In the genomic region with DNA sequence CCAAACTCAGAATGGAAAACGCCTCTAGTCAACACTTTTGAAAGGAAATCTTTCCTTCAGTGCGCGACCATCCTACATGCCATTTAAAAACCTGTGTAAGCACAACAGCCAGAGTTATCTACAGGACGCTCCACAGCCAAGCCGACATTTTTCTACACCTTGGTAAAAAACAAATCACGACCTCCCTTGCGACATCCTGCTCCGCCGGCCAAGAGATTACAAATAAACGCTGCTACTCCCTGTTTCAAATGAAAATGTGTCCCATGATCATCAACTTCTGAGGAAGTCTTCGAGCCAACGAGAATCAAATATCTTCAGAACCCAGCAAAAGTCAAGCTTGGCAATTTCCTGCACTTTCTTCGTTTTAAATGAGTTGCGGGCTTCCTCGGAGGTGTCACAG, we compare ENCODE assay signal across 8 mouse cellular contexts. TPM values are rescaled to one million over a fixed set of nuclear protein-coding genes. Genes with fewer than 3 reads are reported as not detected.
DNase-seq lines count a peak whose midpoint lies in the region; ATAC-seq and TF ChIP-seq lines count a peak whose summit lies in the region.

No protein-coding gene starts in this region.

- H3K27ac ChIP-seq in MEL (ENCODE audit: control insufficient read depth, low read depth, low read length) = no peak overlapping the region
- H3K27ac ChIP-seq in hindbrain, embryonic 12.5 days = peak overlapping the region; percentile 90; the same call in 1 of the 2 replicates

- no peak for ATAC-seq in erythroblast, adult 5-6 weeks (replicated peaks; ENCODE audit: low FRiP score, poor library complexity, severe bottlenecking)
- ATAC-seq in hindbrain, embryonic 12.5 days (ENCODE audit: low FRiP score) = no peak
- no peak for ATAC-seq in granulocyte monocyte progenitor cell, adult 5-6 weeks (replicated peaks; ENCODE audit: poor library complexity, severe bottlenecking)

- peak; percentile 35 for DNase-seq in MEL (ENCODE audit: low read depth, low spot score)
- peak; percentile 34 for DNase-seq in lung, postnatal 10 days
- no peak for DNase-seq in adrenal gland, postnatal 25 days
- no peak for DNase-seq in thymus, postnatal 25 days

- H3K4me2 ChIP-seq in hindbrain, embryonic 12.5 days (replicated peaks) = peak overlapping the region; percentile 65

- no peaks in the 10 kb centered on the region for H3K9me3 ChIP-seq in erythroblast, embryonic 14.5 days (ENCODE audit: control insufficient read depth, low read length)
- H3K9me3 ChIP-seq in MEL (replicated peaks; ENCODE audit: insufficient read depth, low read length) = no peaks in the 10 kb centered on the region
- no peaks in the 10 kb centered on the region for H3K9me3 ChIP-seq in hindbrain, embryonic 12.5 days (replicated peaks)

- no peak for TF ChIP-seq CTCF in MEL (IDR thresholded peaks at IDR 0.05 in 2 of 3, conservative IDR thresholded peaks at IDR 0.05 in 1 of 3; ENCODE audit: control insufficient read depth in 1 of 3, insufficient read depth in 1 of 3, low read depth in 2 of 3, low read length in 3 of 3, poor library complexity in 1 of 3, severe bottlenecking in 1 of 3)

- H3K79me2 ChIP-seq in MEL (ENCODE audit: control insufficient read depth, insufficient read depth, low read length, poor library complexity) = peaks cover 16% of the 10 kb centered on the region

- H3K36me3 ChIP-seq in erythroblast, embryonic 14.5 days (ENCODE audit: control insufficient read depth) = peaks cover 25% of the 10 kb centered on the region
- H3K36me3 ChIP-seq in MEL (ENCODE audit: control insufficient read depth in 1 of 2, insufficient read depth in 2 of 2, low read length in 2 of 2) = peaks cover 2 to 12% of the 10 kb centered on the region in 2 experiments; a peak in 3 of 4 replicates
- H3K36me3 ChIP-seq in hindbrain, embryonic 12.5 days = peaks cover 25% of the 10 kb centered on the region

- H3K27me3 ChIP-seq in erythroblast, embryonic 14.5 days (ENCODE audit: control insufficient read depth) = no peaks in the 10 kb centered on the region
- no peaks in the 10 kb centered on the region for H3K27me3 ChIP-seq in MEL (ENCODE audit: control insufficient read depth in 1 of 2, insufficient read depth in 2 of 2, low read length in 2 of 2)
- H3K27me3 ChIP-seq in hindbrain, embryonic 12.5 days = no peaks in the 10 kb centered on the region

- TF ChIP-seq POLR2A in MEL (IDR thresholded peaks at IDR 0.05; ENCODE audit: control insufficient read depth in 1 of 2, insufficient read depth in 1 of 2, low read depth in 1 of 2, low read length in 2 of 2, poor library complexity in 1 of 2) = no peak

- TF ChIP-seq EP300 in MEL (IDR thresholded peaks at IDR 0.05; ENCODE audit: low read depth in 1 of 2, low read length in 2 of 2) = no peak

- H3K4me3 ChIP-seq in erythroblast, embryonic 14.5 days (replicated peaks) = peak overlapping the region; percentile 86
- peak overlapping the region; percentile 88 to 99 for H3K4me3 ChIP-seq in MEL (ENCODE audit: control insufficient read depth in 1 of 2, insufficient read depth in 1 of 2, low read depth in 2 of 2, low read length in 2 of 2)
- peak overlapping the region; percentile 88 for H3K4me3 ChIP-seq in hindbrain, embryonic 12.5 days

- H3K9ac ChIP-seq in MEL (ENCODE audit: control insufficient read depth, low read depth, low read length, poor library complexity, severe bottlenecking) = peak overlapping the region; percentile 96
- H3K9ac ChIP-seq in hindbrain, embryonic 12.5 days = peak overlapping the region; percentile 87

- TF ChIP-seq RAD21 in MEL (IDR thresholded peaks at IDR 0.05; ENCODE audit: low read depth, low read length) = no peak

- H3K4me1 ChIP-seq in erythroblast, embryonic 14.5 days (ENCODE audit: control insufficient read depth) = peaks cover 43% of the 10 kb centered on the region
- peaks cover 6 to 13% of the 10 kb centered on the region in 2 experiments for H3K4me1 ChIP-seq in MEL (ENCODE audit: control insufficient read depth in 1 of 2, insufficient read depth in 2 of 2, low read length in 2 of 2)
- peaks cover 35% of the 10 kb centered on the region for H3K4me1 ChIP-seq in hindbrain, embryonic 12.5 days

- 5% methylated on average over 15 of the region's 15 CpGs for WGBS in hindbrain, embryonic 12.5 days

TF ChIP-seq in MEL, 35 proteins besides CTCF, POLR2A, EP300 and RAD21:
- TF ChIP-seq ZKSCAN1 (IDR thresholded peaks at IDR 0.05; ENCODE audit: low read depth, low read length) (no peak), ELF1 (IDR thresholded peaks at IDR 0.05; ENCODE audit: low read depth, low read length) (no peak), MAFK (IDR thresholded peaks at IDR 0.05; ENCODE audit: borderline replicate concordance, low read depth, low read length) (no peak), TCF12 (IDR thresholded peaks at IDR 0.05; ENCODE audit: low read depth, low read length) (no peak), HCFC1 (IDR thresholded peaks at IDR 0.05; ENCODE audit: low read depth, low read length) (no peak), ZNF384 (IDR thresholded peaks at IDR 0.05; ENCODE audit: low read depth, low read length) (no peak), NRF1 (IDR thresholded peaks at IDR 0.05; ENCODE audit: insufficient read depth, low read depth, low read length, poor library complexity, severe bottlenecking) (no peak), MAZ (IDR thresholded peaks at IDR 0.05; ENCODE audit: low read depth, low read length) (no peak), ZMIZ1 (IDR thresholded peaks at IDR 0.05; ENCODE audit: low read depth, low read length) (no peak), KAT2A (conservative IDR thresholded peaks at IDR 0.05; ENCODE audit: low read depth, low read length) (no peak), RCOR1 (IDR thresholded peaks at IDR 0.05; ENCODE audit: low read depth, low read length) (no peak), MAX (IDR thresholded peaks at IDR 0.05; ENCODE audit: low read length) (no peak), NELFE (IDR thresholded peaks at IDR 0.05; ENCODE audit: low read depth, low read length) (no peak), MXI1 (IDR thresholded peaks at IDR 0.05; ENCODE audit: low read depth, low read length) (no peak)

RNA-seq across cellular contexts. Expression of a gene that starts 0.6 kb away (rescaled TPM):
- polyA plus RNA-seq in erythroblast, embryonic 14.5 days (2012) = 0.67 and 1.1 TPM in 2 replicates
- 12.5 and 18.8 TPM in 2 replicates for total RNA-seq in erythroblast, adult 5-6 weeks (2015; ENCODE audit: low replicate concordance)
- total RNA-seq in erythroblast, adult 5-6 weeks (2017; ENCODE audit: low replicate concordance) = 9.3 and 14.9 TPM in 2 replicates
- 20.3 and 21.4 TPM in 2 replicates for total RNA-seq in MEL (2012; rRNA removed)
- polyA plus RNA-seq in MEL (2012; ENCODE audit: insufficient read depth in 1 of 2, insufficient read length in 2 of 2, low read depth in 1 of 2, low replicate concordance in 2 of 2, missing spikeins in 1 of 2) = 10 to 100 TPM in 1 of 2 experiments, not detected in 1; 38.0 TPM
- polyA plus RNA-seq in hindbrain, embryonic 12.5 days (2016; fragmentation: Nextera tagmentation; extraction: Ambion mirVana) = 32.3 and 35.3 TPM in 2 replicates
- 42.3 and 47.0 TPM in 2 replicates for total RNA-seq in granulocyte monocyte progenitor cell, adult 5-6 weeks (2014; fragmentation: Nextera tagmentation)
- total RNA-seq in granulocyte monocyte progenitor cell, adult 5-6 weeks (2017) = 29.8 and 32.5 TPM in 2 replicates
- total RNA-seq in adrenal gland, postnatal 25 days (2021) = 62.7 and 63.4 TPM in 2 replicates

RNA-seq across cellular contexts. Expression of a gene that starts 35.4 kb away (rescaled TPM):
- 0.75 and 0.98 TPM in 2 replicates for polyA plus RNA-seq in erythroblast, embryonic 14.5 days (2012)
- 4.0 and 4.6 TPM in 2 replicates for total RNA-seq in erythroblast, adult 5-6 weeks (2015; ENCODE audit: low replicate concordance)
- 2.5 and 4.5 TPM in 2 replicates for total RNA-seq in erythroblast, adult 5-6 weeks (2017; ENCODE audit: low replicate concordance)
- 9.6 and 11.2 TPM in 2 replicates for total RNA-seq in MEL (2012; rRNA removed)
- 10 to 100 TPM in 1 of 2 experiments, not detected in 1; 17.5 TPM for polyA plus RNA-seq in MEL (2012; ENCODE audit: insufficient read depth in 1 of 2, insufficient read length in 2 of 2, low read depth in 1 of 2, low replicate concordance in 2 of 2, missing spikeins in 1 of 2)
- polyA plus RNA-seq in hindbrain, embryonic 12.5 days (2016; fragmentation: Nextera tagmentation; extraction: Ambion mirVana) = 31.4 and 35.4 TPM in 2 replicates
- total RNA-seq in granulocyte monocyte progenitor cell, adult 5-6 weeks (2014; fragmentation: Nextera tagmentation) = 11.2 and 11.6 TPM in 2 replicates
- 4.7 and 6.2 TPM in 2 replicates for total RNA-seq in granulocyte monocyte progenitor cell, adult 5-6 weeks (2017)
- 22.6 and 25.9 TPM in 2 replicates for total RNA-seq in adrenal gland, postnatal 25 days (2021)

RNA-seq across cellular contexts. Expression of a gene that starts 55.2 kb away (rescaled TPM):
- 12.5 and 18.3 TPM in 2 replicates for polyA plus RNA-seq in erythroblast, embryonic 14.5 days (2012)
- total RNA-seq in erythroblast, adult 5-6 weeks (2015; ENCODE audit: low replicate concordance) = 6.5 TPM in 2 replicates
- total RNA-seq in erythroblast, adult 5-6 weeks (2017; ENCODE audit: low replicate concordance) = 12.1 and 24.0 TPM in 2 replicates
- total RNA-seq in MEL (2012; rRNA removed) = 87.6 and 96.5 TPM in 2 replicates
- 100 to 1,000 TPM in 1 of 2 experiments, 10 to 100 TPM in 1; 46.4 to 166 TPM for polyA plus RNA-seq in MEL (2012; ENCODE audit: insufficient read depth in 1 of 2, insufficient read length in 2 of 2, low read depth in 1 of 2, low replicate concordance in 2 of 2, missing spikeins in 1 of 2)
- 107 and 110 TPM in 2 replicates for polyA plus RNA-seq in hindbrain, embryonic 12.5 days (2016; fragmentation: Nextera tagmentation; extraction: Ambion mirVana)
- 43.7 and 49.2 TPM in 2 replicates for total RNA-seq in granulocyte monocyte progenitor cell, adult 5-6 weeks (2014; fragmentation: Nextera tagmentation)
- 60.0 and 79.2 TPM in 2 replicates for total RNA-seq in granulocyte monocyte progenitor cell, adult 5-6 weeks (2017)
- total RNA-seq in adrenal gland, postnatal 25 days (2021) = 117 and 151 TPM in 2 replicates

RNA-seq across cellular contexts. Expression of a gene that starts 55.3 kb away (rescaled TPM):
- 4.4 and 5.4 TPM in 2 replicates for polyA plus RNA-seq in erythroblast, embryonic 14.5 days (2012)
- total RNA-seq in erythroblast, adult 5-6 weeks (2015; ENCODE audit: low replicate concordance) = 17.8 and 25.0 TPM in 2 replicates
- 17.3 and 19.2 TPM in 2 replicates for total RNA-seq in erythroblast, adult 5-6 weeks (2017; ENCODE audit: low replicate concordance)
- 51.7 and 63.6 TPM in 2 replicates for total RNA-seq in MEL (2012; rRNA removed)
- 10 to 100 TPM in 1 of 2 experiments, not detected in 1; 71.1 TPM for polyA plus RNA-seq in MEL (2012; ENCODE audit: insufficient read depth in 1 of 2, insufficient read length in 2 of 2, low read depth in 1 of 2, low replicate concordance in 2 of 2, missing spikeins in 1 of 2)
- 179 and 188 TPM in 2 replicates for polyA plus RNA-seq in hindbrain, embryonic 12.5 days (2016; fragmentation: Nextera tagmentation; extraction: Ambion mirVana)
- total RNA-seq in granulocyte monocyte progenitor cell, adult 5-6 weeks (2014; fragmentation: Nextera tagmentation) = 48.3 and 61.2 TPM in 2 replicates
- total RNA-seq in granulocyte monocyte progenitor cell, adult 5-6 weeks (2017) = 42.2 and 42.5 TPM in 2 replicates
- 106 and 110 TPM in 2 replicates for total RNA-seq in adrenal gland, postnatal 25 days (2021)

Comparison
In these comparisons a context has a peak if more than half of its experiments do, and no peak if none do; other contexts are left out.
1. DNase-seq: peak in MEL (single experiment) and lung, postnatal 10 days (single experiment); none in adrenal gland, postnatal 25 days (single experiment) and thymus, postnatal 25 days (single experiment).
2. Peak in every context shown above with its lines, with median percentiles within 50 percentile points of each other: H3K4me3 ChIP-seq.